Mouse (Mus musculus): ENCODE results near the gene Cdiptos.

The Cdiptos gene

GRCm38 (mm10) chr7:127016481-127016485 lies 40.4 kb upstream of the Cdiptos start, which contains the start of gene Pagr1b:
Gene Pagr1b (minus strand): TSS chr7:127016484.
- in situ Hi-C loops (cut with MboI; ENCODE audit: unreplicated experiment in 2 of 2): loop anchor here (5.0 kb wide), 2 partner anchors 86 to 184 kb away; partner anchors contain the start of gene 4930451I11Rik (in 1 of the 2)

- in situ Hi-C loops (cut with MboI; ENCODE audit: unreplicated experiment in 2 of 2): loop anchor here (5.0 kb wide), 2 partner anchors 86 to 184 kb away; partner anchors contain the start of gene 4930451I11Rik (in 1 of the 2)
These were observed 40.2 kb upstream of the Cdiptos start for GRCm38 (mm10) chr7:127016081-127016480.

- in situ Hi-C loops (cut with MboI; ENCODE audit: unreplicated experiment in 2 of 2): loop anchor here (5.0 kb wide), 3 partner anchors 38 to 183 kb away; partner anchors contain the start of genes 4930451I11Rik (in 1 of the 2), Cdipt (in 1 of the 2) and Cdiptos (in 1 of the 2)
These were observed 39.1 kb upstream of the Cdiptos start for GRCm38 (mm10) chr7:127014993-127015392.

- in situ Hi-C loops (cut with MboI; ENCODE audit: unreplicated experiment in 2 of 2): loop anchor here in 1 of 2 experiments (5.0 kb wide), 1 partner anchor 37 kb away; the partner anchor contains the start of genes Cdipt and Cdiptos
These were observed 38.4 kb upstream of the Cdiptos start, which contains the start of gene Mvp for GRCm38 (mm10) chr7:127014320-127014719. Gene Mvp (minus strand): TSS chr7:127014621.

GRCm38 (mm10) chr7:127013385-127013784 lies 37.5 kb upstream of the Cdiptos start:
- in situ Hi-C loops (cut with MboI; ENCODE audit: unreplicated experiment in 2 of 2): loop anchor here in 1 of 2 experiments (5.0 kb wide), 1 partner anchor 36 kb away; the partner anchor contains the start of genes Cdipt and Cdiptos

- in situ Hi-C loops (cut with MboI; ENCODE audit: unreplicated experiment in 2 of 2): loop anchor here in 1 of 2 experiments (5.0 kb wide), 1 partner anchor 36 kb away; the partner anchor contains the start of genes Cdipt and Cdiptos
These were observed 36.9 kb upstream of the Cdiptos start for GRCm38 (mm10) chr7:127012845-127013244.

- in situ Hi-C loops (cut with MboI; ENCODE audit: unreplicated experiment in 2 of 2): loop anchor here in 1 of 2 experiments (5.0 kb wide), 1 partner anchor 35 kb away; the partner anchor contains the start of genes Cdipt and Cdiptos
These were observed 36.5 kb upstream of the Cdiptos start for GRCm38 (mm10) chr7:127012374-127012773.

- in situ Hi-C loops (cut with MboI; ENCODE audit: unreplicated experiment in 2 of 2): loop anchor here in 1 of 2 experiments (5.0 kb wide), 1 partner anchor 34 kb away; the partner anchor contains the start of genes Cdipt and Cdiptos
These were observed 35.8 kb upstream of the Cdiptos start for GRCm38 (mm10) chr7:127011717-127012116.

GRCm38 (mm10) chr7:127011051-127011450 lies 35.2 kb upstream of the Cdiptos start:
- in situ Hi-C loops (cut with MboI; ENCODE audit: unreplicated experiment in 2 of 2): loop anchor here in 1 of 2 experiments (5.0 kb wide), 1 partner anchor 34 kb away; the partner anchor contains the start of genes Cdipt and Cdiptos

- in situ Hi-C loops (cut with MboI; ENCODE audit: unreplicated experiment in 2 of 2): loop anchor here (5.0 to 10.0 kb wide), 2 partner anchors 32 to 55 kb away; partner anchors contain the start of genes Cdipt (in 1 of the 2), Cdiptos (in 1 of the 2) and Sez6l2 (in 1 of the 2)
These were observed 33.6 kb upstream of the Cdiptos start for GRCm38 (mm10) chr7:127009307-127010085.

- in situ Hi-C loops (cut with MboI; ENCODE audit: unreplicated experiment in 2 of 2): loop anchor here in 1 of 2 experiments (10.0 kb wide), 1 partner anchor 54 kb away; the partner anchor contains the start of gene Sez6l2
These were observed 32.5 kb upstream of the Cdiptos start for GRCm38 (mm10) chr7:127008239-127009019.

- in situ Hi-C loops (cut with MboI; ENCODE audit: unreplicated experiment in 2 of 2): loop anchor here in 1 of 2 experiments (10.0 kb wide), 1 partner anchor 53 kb away; the partner anchor contains the start of gene Sez6l2
These were observed 31.6 kb upstream of the Cdiptos start for GRCm38 (mm10) chr7:127007313-127008024.

GRCm38 (mm10) chr7:127004122-127004875 lies 28.4 kb upstream of the Cdiptos start:
- in situ Hi-C loops (cut with MboI; ENCODE audit: unreplicated experiment in 2 of 2): loop anchor here in 1 of 2 experiments (10.0 kb wide), 1 partner anchor 49 kb away; the partner anchor contains the start of gene Sez6l2

GRCm38 (mm10) chr7:127003620-127004019 lies 27.7 kb upstream of the Cdiptos start:
- in situ Hi-C loops (cut with MboI; ENCODE audit: unreplicated experiment in 2 of 2): loop anchor here in 1 of 2 experiments (10.0 kb wide), 1 partner anchor 49 kb away; the partner anchor contains the start of gene Sez6l2

- in situ Hi-C loops (cut with MboI; ENCODE audit: unreplicated experiment in 2 of 2): no loop called here
These were observed 23.7 kb upstream of the Cdiptos start for GRCm38 (mm10) chr7:126999568-126999967.

- in situ Hi-C loops (cut with MboI; ENCODE audit: unreplicated experiment in 2 of 2): no loop called here
These were observed 20.6 kb upstream of the Cdiptos start for GRCm38 (mm10) chr7:126996449-126996848.

- in situ Hi-C loops (cut with MboI; ENCODE audit: unreplicated experiment in 2 of 2): no loop called here
These were observed 12.9 kb upstream of the Cdiptos start for GRCm38 (mm10) chr7:126988816-126989215.

GRCm38 (mm10) chr7:126986319-126986718 lies 10.4 kb upstream of the Cdiptos start:
- in situ Hi-C loops (cut with MboI; ENCODE audit: unreplicated experiment in 2 of 2): no loop called here
